Mouse (Mus musculus): ENCODE data around the gene Kcnq2. TPM values are rescaled to one million over a fixed set of nuclear protein-coding genes. Genes with fewer than 3 reads are reported as not detected.

Gene Kcnq2
- polyA plus RNA-seq, 1 experiment from 2014 or later: 13.9 TPM

GRCm38 (mm10) chr2:181153131-181153530, 18.0 kb upstream of the Kcnq2 start:
- ATAC-seq (replicated peaks; ENCODE audit: low FRiP score): no peak
- Histone ChIP-seq H3K27me3 (ENCODE audit: control insufficient read depth, insufficient read depth, low read length) (peaks cover 16% of the 10 kb centered on the region), H3K27ac (ENCODE audit: low read depth, low read length) (no peak overlapping the region)

GRCm38 (mm10) chr2:181152701-181153100, 17.6 kb upstream of the Kcnq2 start:
- ATAC-seq (replicated peaks; ENCODE audit: low FRiP score): no peak
- H3K4me1 ChIP-seq (replicated peaks; ENCODE audit: control insufficient read depth, insufficient read depth, low read length): peaks cover 7% of the 10 kb centered on the region; the same call in 1 of the 2 replicates

More at GRCm38 (mm10) chr2:181153131-181153530, 18.0 kb upstream of the Kcnq2 start:
- 79% methylated on average over 1 of the region's 1 CpGs for WGBS
- DNase-seq (ENCODE audit: low spot score): no peak
- Histone ChIP-seq H3K9ac (ENCODE audit: low read length) (no peak overlapping the region), H3K36me3 (ENCODE audit: control insufficient read depth, insufficient read depth, low read length) (no peaks in the 10 kb centered on the region), H3K4me3 (ENCODE audit: low read depth, low read length) (no peak overlapping the region), H3K4me1 (replicated peaks; ENCODE audit: control insufficient read depth, insufficient read depth, low read length) (peaks cover 5% of the 10 kb centered on the region; the same call in 1 of the 2 replicates), H3K9me3 (ENCODE audit: control insufficient read depth, low read length) (no peaks in the 10 kb centered on the region), H3K4me2 (ENCODE audit: low read depth, low read length, severe bottlenecking) (no peak overlapping the region)

GRCm38 (mm10) chr2:181150281-181150680, 15.2 kb upstream of the Kcnq2 start:
- DNase-seq (ENCODE audit: low spot score) (no peak), ATAC-seq (replicated peaks; ENCODE audit: low FRiP score) (no peak)
- Histone ChIP-seq H3K4me3 (ENCODE audit: low read depth, low read length) (no peak overlapping the region), H3K4me1 (replicated peaks; ENCODE audit: control insufficient read depth, insufficient read depth, low read length) (peaks cover 5% of the 10 kb centered on the region; the same call in 1 of the 2 replicates), H3K27me3 (ENCODE audit: control insufficient read depth, insufficient read depth, low read length) (peaks cover 2% of the 10 kb centered on the region; the same call in 1 of the 2 replicates), H3K9ac (ENCODE audit: low read length) (no peak overlapping the region), H3K36me3 (ENCODE audit: control insufficient read depth, insufficient read depth, low read length) (no peaks in the 10 kb centered on the region), H3K9me3 (ENCODE audit: control insufficient read depth, low read length) (no peaks in the 10 kb centered on the region), H3K4me2 (ENCODE audit: low read depth, low read length, severe bottlenecking) (no peak overlapping the region), H3K27ac (ENCODE audit: low read depth, low read length) (no peak overlapping the region)
- WGBS: 80% methylated on average over 6 of the region's 6 CpGs

More at GRCm38 (mm10) chr2:181152701-181153100, 17.6 kb upstream of the Kcnq2 start:
- Histone ChIP-seq H3K4me3 (ENCODE audit: low read depth, low read length) (no peak overlapping the region), H3K9me3 (ENCODE audit: control insufficient read depth, low read length) (no peaks in the 10 kb centered on the region), H3K27ac (ENCODE audit: low read depth, low read length) (no peak overlapping the region), H3K27me3 (ENCODE audit: control insufficient read depth, insufficient read depth, low read length) (peaks cover 16% of the 10 kb centered on the region), H3K36me3 (ENCODE audit: control insufficient read depth, insufficient read depth, low read length) (no peaks in the 10 kb centered on the region), H3K4me2 (ENCODE audit: low read depth, low read length, severe bottlenecking) (no peak overlapping the region), H3K9ac (ENCODE audit: low read length) (no peak overlapping the region)
- DNase-seq (ENCODE audit: low spot score): no peak
- WGBS: 90% methylated on average over 17 of the region's 17 CpGs

GRCm38 (mm10) chr2:181148318-181148955, 13.3 kb upstream of the Kcnq2 start:
- DNase-seq (ENCODE audit: low spot score) (no peak), ATAC-seq (replicated peaks; ENCODE audit: low FRiP score) (0 out of 2 replicates have a peak, but pooled peaks have one; percentile 19)
- Histone ChIP-seq H3K9me3 (ENCODE audit: control insufficient read depth, low read length) (no peaks in the 10 kb centered on the region), H3K4me2 (ENCODE audit: low read depth, low read length, severe bottlenecking) (peak overlapping the region; percentile 90), H3K27me3 (ENCODE audit: control insufficient read depth, insufficient read depth, low read length) (peaks cover 2% of the 10 kb centered on the region; the same call in 1 of the 2 replicates), H3K9ac (ENCODE audit: low read length) (peak overlapping the region; percentile 59), H3K36me3 (ENCODE audit: control insufficient read depth, insufficient read depth, low read length) (no peaks in the 10 kb centered on the region), H3K4me3 (ENCODE audit: low read depth, low read length) (peak overlapping the region; percentile 47), H3K27ac (ENCODE audit: low read depth, low read length) (no peak overlapping the region), H3K4me1 (replicated peaks; ENCODE audit: control insufficient read depth, insufficient read depth, low read length) (peaks cover 5% of the 10 kb centered on the region; the same call in 1 of the 2 replicates)
- WGBS: 17% methylated on average over 29 of the region's 31 CpGs

- Histone ChIP-seq H3K9me3 (ENCODE audit: control insufficient read depth, low read length) (no peaks in the 10 kb centered on the region), H3K36me3 (ENCODE audit: control insufficient read depth, insufficient read depth, low read length) (no peaks in the 10 kb centered on the region), H3K27ac (ENCODE audit: low read depth, low read length) (no peak overlapping the region), H3K4me1 (replicated peaks; ENCODE audit: control insufficient read depth, insufficient read depth, low read length) (peaks cover 5% of the 10 kb centered on the region; the same call in 1 of the 2 replicates), H3K4me3 (ENCODE audit: low read depth, low read length) (peak overlapping the region; percentile 47), H3K9ac (ENCODE audit: low read length) (peak overlapping the region; percentile 59), H3K27me3 (ENCODE audit: control insufficient read depth, insufficient read depth, low read length) (peaks cover 2% of the 10 kb centered on the region; the same call in 1 of the 2 replicates), H3K4me2 (ENCODE audit: low read depth, low read length, severe bottlenecking) (peak overlapping the region; percentile 90)
- under 1% methylated on average over 50 of the region's 61 CpGs for WGBS
- DNase-seq (ENCODE audit: low spot score) (peak; percentile 79), ATAC-seq (replicated peaks; ENCODE audit: low FRiP score) (peak; percentile 59)
Measured at GRCm38 (mm10) chr2:181147546-181148317, 12.6 kb upstream of the Kcnq2 start.

GRCm38 (mm10) chr2:181146976-181147545, 12.0 kb upstream of the Kcnq2 start:
- ATAC-seq (replicated peaks; ENCODE audit: low FRiP score) (peak; percentile 5; the same call in 1 of the 2 replicates), DNase-seq (ENCODE audit: low spot score) (no peak)
- Histone ChIP-seq H3K4me3 (ENCODE audit: low read depth, low read length) (peak overlapping the region; percentile 47; the same call in 1 of the 2 replicates), H3K9me3 (ENCODE audit: control insufficient read depth, low read length) (no peaks in the 10 kb centered on the region), H3K27ac (ENCODE audit: low read depth, low read length) (no peak overlapping the region), H3K9ac (ENCODE audit: low read length) (no peak overlapping the region), H3K27me3 (ENCODE audit: control insufficient read depth, insufficient read depth, low read length) (peaks cover 2% of the 10 kb centered on the region; the same call in 1 of the 2 replicates), H3K4me2 (ENCODE audit: low read depth, low read length, severe bottlenecking) (peak overlapping the region; percentile 90), H3K4me1 (replicated peaks; ENCODE audit: control insufficient read depth, insufficient read depth, low read length) (peaks cover 5% of the 10 kb centered on the region; the same call in 1 of the 2 replicates), H3K36me3 (ENCODE audit: control insufficient read depth, insufficient read depth, low read length) (no peaks in the 10 kb centered on the region)
- WGBS: 51% methylated on average over 4 of the region's 4 CpGs

GRCm38 (mm10) chr2:181144675-181145074, 9.6 kb upstream of the Kcnq2 start:
- Histone ChIP-seq H3K4me2 (ENCODE audit: low read depth, low read length, severe bottlenecking) (no peak overlapping the region), H3K36me3 (ENCODE audit: control insufficient read depth, insufficient read depth, low read length) (no peaks in the 10 kb centered on the region), H3K4me3 (ENCODE audit: low read depth, low read length) (no peak overlapping the region), H3K4me1 (replicated peaks; ENCODE audit: control insufficient read depth, insufficient read depth, low read length) (peaks cover 5% of the 10 kb centered on the region; the same call in 1 of the 2 replicates), H3K9ac (ENCODE audit: low read length) (no peak overlapping the region), H3K9me3 (ENCODE audit: control insufficient read depth, low read length) (no peaks in the 10 kb centered on the region), H3K27me3 (ENCODE audit: control insufficient read depth, insufficient read depth, low read length) (peaks cover 2% of the 10 kb centered on the region; the same call in 1 of the 2 replicates), H3K27ac (ENCODE audit: low read depth, low read length) (no peak overlapping the region)
- 86% methylated on average over 2 of the region's 2 CpGs for WGBS
- DNase-seq (ENCODE audit: low spot score): no peak
- ATAC-seq (replicated peaks; ENCODE audit: low FRiP score): no peak

GRCm38 (mm10) chr2:181143509-181144276, 8.6 kb upstream of the Kcnq2 start:
- Histone ChIP-seq H3K27me3 (ENCODE audit: control insufficient read depth, insufficient read depth, low read length) (peaks cover 2% of the 10 kb centered on the region; the same call in 1 of the 2 replicates), H3K4me3 (ENCODE audit: low read depth, low read length) (no peak overlapping the region), H3K4me2 (ENCODE audit: low read depth, low read length, severe bottlenecking) (no peak overlapping the region), H3K9ac (ENCODE audit: low read length) (no peak overlapping the region), H3K36me3 (ENCODE audit: control insufficient read depth, insufficient read depth, low read length) (no peaks in the 10 kb centered on the region), H3K4me1 (replicated peaks; ENCODE audit: control insufficient read depth, insufficient read depth, low read length) (peaks cover 5% of the 10 kb centered on the region; the same call in 1 of the 2 replicates), H3K27ac (ENCODE audit: low read depth, low read length) (no peak overlapping the region), H3K9me3 (ENCODE audit: control insufficient read depth, low read length) (no peaks in the 10 kb centered on the region)
- no peak for ATAC-seq (replicated peaks; ENCODE audit: low FRiP score)
- 84% methylated on average over 2 of the region's 2 CpGs for WGBS
- no peak for DNase-seq (ENCODE audit: low spot score)

All from forebrain, embryonic 11.5 days (tissue).